Mouse (Mus musculus) hindbrain, embryonic 13.5 days (tissue): ENCODE data around the gene 1110017D15Rik. TPM values are rescaled to one million over a fixed set of nuclear protein-coding genes. Genes with fewer than 3 reads are reported as not detected.
A peak's percentile ranks its signal among the peaks of the same experiment; 100 is the strongest.

Experiments used
- ATAC-seq: fragments of 200-750 bp; cut with Nextera tagmentation; 2 replicates; pipeline ENCODE4 v1.8.0; 2017; ENCODE audit warnings: moderate TSS enrichment; ENCODE audit not compliant: low FRiP score
- H3K27ac ChIP-seq: fragments of 300-500 bp; sonication (generic); 2 replicates; pipeline ENCODE4 v1.5.1; 2015; ENCODE audit warnings: inconsistent platforms, mild to moderate bottlenecking, moderate library complexity
- H3K27me3 ChIP-seq: fragments of 300-500 bp; sonication (generic); 2 replicates; pipeline ENCODE4 v1.6.1; 2015; ENCODE audit warnings: mild to moderate bottlenecking, inconsistent platforms
- H3K36me3 ChIP-seq: fragments of 300-500 bp; sonication (generic); 2 replicates; pipeline ENCODE4 v1.6.1; 2015; ENCODE audit warnings: mild to moderate bottlenecking, inconsistent platforms
- H3K4me1 ChIP-seq: fragments of 300-500 bp; sonication (generic); replicated peaks from 2 replicates; pipeline ENCODE4 v1.6.1; 2015; ENCODE audit warnings: inconsistent platforms
- H3K4me2 ChIP-seq: fragments of 300-500 bp; sonication (generic); 2 replicates; pipeline ENCODE4 v1.6.1; 2015; ENCODE audit warnings: inconsistent platforms, mild to moderate bottlenecking, moderate library complexity
- H3K4me3 ChIP-seq: fragments of 300-500 bp; sonication (generic); 2 replicates; pipeline ENCODE4 v1.5.1; 2015; ENCODE audit warnings: mild to moderate bottlenecking, inconsistent platforms
- H3K9ac ChIP-seq: fragments of 300-500 bp; sonication (generic); 2 replicates; pipeline ENCODE4 v1.6.1; 2015; ENCODE audit warnings: mild to moderate bottlenecking, inconsistent platforms
- H3K9me3 ChIP-seq: fragments of 300-500 bp; sonication (generic); 2 replicates; pipeline ENCODE4 v1.6.1; 2016; ENCODE audit warnings: inconsistent platforms
- WGBS: fragments of 180-500 bp; shearing (Covaris S2); methylation state at CpG from one replicate; pipeline ENCODE4 v1.1.7; 2015; 5-methylcytosine and 5-hydroxymethylcytosine counted together
- polyA plus RNA-seq: library from polyadenylated mRNA; unstranded; fragments of >200 nt; fragmentation: Nextera tagmentation; extraction: Ambion mirVana; gene quantifications from 2 replicates; pipeline ENCODE4 v1.2.1, GENCODE M21; 2015

1110017D15Rik gene
- polyA plus RNA-seq, 1 experiment from 2014 or later = 17.9 TPM

DNA sequence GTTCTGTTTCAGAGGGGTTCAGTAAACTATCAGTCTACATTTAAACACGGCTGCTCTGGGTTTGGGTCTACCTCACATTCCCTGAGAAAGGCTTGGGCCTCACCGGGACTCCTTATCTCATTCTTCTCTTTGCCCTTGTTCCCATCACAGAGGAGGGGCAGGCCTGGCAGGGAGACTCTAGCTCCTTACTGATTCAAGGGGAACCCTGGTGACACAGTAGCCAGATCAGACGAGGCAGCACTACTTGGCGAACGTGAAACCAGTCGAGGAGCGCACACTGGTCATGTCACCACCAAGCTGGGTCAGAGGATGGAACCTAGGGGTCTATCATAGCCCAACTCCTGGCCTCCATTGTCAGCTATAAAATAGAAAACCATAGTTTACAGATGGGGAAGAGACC, 9.1 kb downstream of the 1110017D15Rik start:
- Histone ChIP-seq H3K27ac (no peak overlapping the region), H3K4me3 (no peak overlapping the region), H3K36me3 (no peaks in the 10 kb centered on the region), H3K4me1 (peaks cover 23% of the 10 kb centered on the region), H3K9ac (no peak overlapping the region), H3K9me3 (no peaks in the 10 kb centered on the region), H3K27me3 (peaks cover 17% of the 10 kb centered on the region), H3K4me2 (peak overlapping the region; percentile 74)
- no peak for ATAC-seq
- 44% methylated on average over 7 of the region's 7 CpGs for WGBS

DNA sequence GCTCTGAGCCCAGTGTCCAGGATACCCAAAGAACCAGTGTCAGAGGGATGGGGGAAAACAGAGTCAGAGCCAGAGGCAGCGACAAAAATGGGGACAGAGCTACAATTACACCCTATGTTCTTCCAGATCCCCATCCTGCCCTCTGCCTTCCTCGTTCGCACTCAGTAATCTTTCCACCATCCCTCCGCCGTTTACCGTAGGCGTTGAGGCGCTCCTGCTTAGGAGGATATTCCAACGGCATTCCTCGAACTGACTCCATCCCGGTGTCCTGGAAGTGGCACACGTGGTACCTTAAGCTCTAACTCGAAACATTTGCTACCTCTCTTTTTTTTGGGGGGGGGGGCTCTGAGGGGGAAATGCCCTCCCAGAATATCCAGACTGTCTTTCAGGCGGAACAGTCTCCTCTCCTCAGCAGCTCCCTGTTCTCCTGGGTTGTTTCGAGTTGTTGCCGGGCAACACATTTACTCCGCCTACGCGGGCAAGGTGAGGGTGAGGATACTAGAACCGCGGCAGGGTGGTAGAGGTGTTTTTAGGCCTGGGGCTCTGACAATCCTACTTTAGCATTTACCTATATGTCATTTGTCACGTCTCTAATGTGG, 9.7 kb downstream of the 1110017D15Rik start:
- WGBS = 1% methylated on average over 22 of the region's 22 CpGs
- H3K27ac ChIP-seq = peak overlapping the region; percentile 73

DNA sequence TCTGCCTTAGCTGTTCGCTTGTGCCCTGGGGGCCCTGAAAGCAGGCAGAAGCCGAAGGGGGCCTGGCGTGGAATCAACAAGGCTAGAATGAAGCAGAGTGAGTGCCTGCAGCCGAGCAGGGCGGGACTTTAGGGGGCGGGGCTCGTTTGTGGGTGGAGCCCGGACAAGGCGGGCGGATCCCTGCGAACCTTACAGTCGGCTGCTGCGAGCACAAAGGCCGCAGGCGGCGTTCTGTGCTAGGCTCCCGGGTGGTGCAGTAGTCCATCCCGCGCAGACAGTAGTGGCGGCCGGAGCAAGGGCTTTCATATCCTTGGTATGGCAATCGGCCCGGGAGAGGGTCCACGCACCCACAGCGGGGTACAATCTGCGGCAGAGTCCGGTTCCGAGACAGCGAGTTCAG, 10.2 kb downstream of the 1110017D15Rik start:
- no peaks in the 10 kb centered on the region for H3K9me3 ChIP-seq
- peak overlapping the region; percentile 76 for H3K9ac ChIP-seq
- peaks cover 24% of the 10 kb centered on the region for H3K27me3 ChIP-seq
- peaks cover 34% of the 10 kb centered on the region for H3K4me1 ChIP-seq
- H3K4me3 ChIP-seq = peak overlapping the region; percentile 47
- H3K36me3 ChIP-seq = no peaks in the 10 kb centered on the region
- peak overlapping the region; percentile 74 for H3K4me2 ChIP-seq
- peak; percentile 79 for ATAC-seq
- H3K27ac ChIP-seq = peak overlapping the region; percentile 73
- under 1% methylated on average over 29 of the region's 29 CpGs for WGBS

More for the DNA sequence above, 9.7 kb downstream of the 1110017D15Rik start:
- Histone ChIP-seq H3K36me3 (no peaks in the 10 kb centered on the region), H3K4me3 (peak overlapping the region; percentile 47), H3K9ac (peak overlapping the region; percentile 76), H3K9me3 (no peaks in the 10 kb centered on the region), H3K27me3 (peaks cover 20% of the 10 kb centered on the region), H3K4me1 (peaks cover 29% of the 10 kb centered on the region), H3K4me2 (peak overlapping the region; percentile 74)
- peak; percentile 32 for ATAC-seq

DNA sequence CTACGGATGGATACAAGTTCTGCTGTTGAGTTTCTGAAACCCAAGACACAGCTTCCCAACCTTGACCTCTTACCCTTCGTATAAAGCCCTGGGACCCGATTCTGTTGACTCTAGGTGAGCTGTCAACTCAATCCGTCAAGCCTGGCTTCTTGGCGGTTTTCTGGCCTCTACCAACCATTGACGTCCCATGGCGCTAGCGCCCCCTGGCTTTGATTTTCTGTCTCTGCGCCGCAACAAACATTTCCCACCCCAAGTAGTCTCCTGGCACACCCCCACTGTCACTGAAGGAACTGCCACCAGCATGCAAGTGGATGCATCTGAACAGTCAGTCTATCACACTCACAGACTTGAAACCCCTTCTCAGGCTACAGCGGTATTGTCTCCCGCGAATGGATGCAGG, 11.0 kb downstream of the 1110017D15Rik start:
- no peak for ATAC-seq
- H3K9me3 ChIP-seq = no peaks in the 10 kb centered on the region
- peak overlapping the region; percentile 73; the same call in 1 of the 2 replicates for H3K27ac ChIP-seq
- WGBS = 11% methylated on average over 13 of the region's 13 CpGs
- peaks cover 32% of the 10 kb centered on the region for H3K27me3 ChIP-seq
- peaks cover 41% of the 10 kb centered on the region for H3K4me1 ChIP-seq
- 0 out of 2 replicates have a peak overlapping the region, but pooled peaks have one; percentile 47 for H3K4me3 ChIP-seq
- H3K36me3 ChIP-seq = no peaks in the 10 kb centered on the region
- H3K9ac ChIP-seq = no peak overlapping the region
- peak overlapping the region; percentile 74 for H3K4me2 ChIP-seq

DNA sequence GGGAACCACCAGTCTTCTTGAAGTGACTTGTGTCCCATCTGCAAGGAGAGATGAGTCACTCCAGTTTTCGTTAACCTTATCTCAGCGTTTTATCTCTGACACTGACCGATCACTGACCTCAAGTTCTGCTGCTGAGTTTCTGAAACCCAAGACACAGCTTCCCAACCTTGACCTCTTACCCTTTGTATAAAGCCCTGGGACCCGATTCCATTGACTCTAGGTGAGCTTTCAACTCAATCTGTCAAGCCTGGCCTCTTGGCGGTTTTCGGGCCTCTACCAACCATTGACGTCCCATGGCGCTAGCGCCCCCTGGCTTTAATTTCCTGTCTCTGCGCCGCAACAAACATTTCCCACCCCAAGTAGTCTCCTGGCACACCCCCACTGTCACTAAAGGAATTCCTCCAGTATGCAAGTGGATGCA, 12.0 kb downstream of the 1110017D15Rik start:
- Histone ChIP-seq H3K36me3 (no peaks in the 10 kb centered on the region), H3K4me2 (no peak overlapping the region), H3K9ac (no peak overlapping the region), H3K9me3 (no peaks in the 10 kb centered on the region), H3K27me3 (peaks cover 42% of the 10 kb centered on the region), H3K27ac (no peak overlapping the region), H3K4me3 (no peak overlapping the region), H3K4me1 (peaks cover 41% of the 10 kb centered on the region)
- ATAC-seq = no peak
- WGBS = 57% methylated on average over 11 of the region's 11 CpGs

DNA sequence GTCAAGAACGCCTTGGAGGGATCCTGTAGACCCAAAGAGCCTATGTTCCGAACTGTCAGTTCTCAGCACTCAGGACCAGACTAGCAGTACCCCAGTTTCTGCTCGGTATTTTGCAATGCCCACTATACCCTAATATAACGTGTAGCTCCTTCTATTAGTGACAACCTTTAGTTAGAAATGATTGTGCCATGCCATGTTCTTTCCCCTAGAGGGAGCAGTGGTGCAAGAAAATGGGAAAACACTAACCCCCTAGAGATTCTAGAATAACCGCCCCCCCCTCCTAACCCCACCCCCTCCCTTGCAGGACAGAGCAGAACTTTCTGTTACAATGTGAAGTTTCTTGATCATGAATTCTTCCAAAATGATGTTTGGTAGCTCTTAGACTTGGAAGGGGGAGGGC, 12.8 kb downstream of the 1110017D15Rik start:
- Histone ChIP-seq H3K27me3 (peaks cover 48% of the 10 kb centered on the region), H3K9me3 (no peaks in the 10 kb centered on the region), H3K9ac (no peak overlapping the region), H3K4me1 (peaks cover 46% of the 10 kb centered on the region), H3K4me3 (no peak overlapping the region), H3K36me3 (no peaks in the 10 kb centered on the region), H3K4me2 (no peak overlapping the region), H3K27ac (no peak overlapping the region)
- no peak for ATAC-seq
- WGBS = 73% methylated on average over 5 of the region's 5 CpGs

DNA sequence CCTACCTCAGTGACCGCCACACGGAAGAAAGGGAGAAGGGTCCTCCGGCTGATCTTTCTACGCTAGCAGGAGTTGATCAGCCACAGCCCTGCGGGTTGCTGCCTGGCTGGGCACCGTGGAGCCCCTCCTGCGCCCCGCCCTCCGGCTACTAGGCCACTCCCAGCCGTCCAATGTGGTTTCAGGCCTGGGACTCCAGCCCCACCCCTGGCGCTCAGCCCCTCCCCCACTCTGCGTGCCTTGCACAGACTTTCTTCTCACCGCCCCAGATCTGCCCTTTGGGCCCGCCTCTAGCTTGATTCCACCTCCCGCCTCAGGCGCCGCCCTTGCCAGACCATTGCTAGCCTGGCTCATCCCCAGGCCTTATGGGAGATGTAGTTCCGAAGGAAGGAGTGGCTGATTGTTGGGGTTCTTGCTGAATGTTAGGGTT, 14.1 kb downstream of the 1110017D15Rik start, which contains the start of gene AI464131:
Gene AI464131 (minus strand): TSS at position 91 of the 427 bp plus-strand sequence.
- peaks cover 58% of the 10 kb centered on the region for H3K4me1 ChIP-seq
- H3K9ac ChIP-seq = peak within 1 kb of the TSS; percentile 44
- peak; percentile 84 for ATAC-seq
- peak within 1 kb of the TSS; percentile 37 for H3K4me3 ChIP-seq
- no peaks in the 10 kb centered on the region for H3K36me3 ChIP-seq
- H3K27ac ChIP-seq = peak within 1 kb of the TSS; percentile 24; the same call in 1 of the 2 replicates
- WGBS = under 1% methylated on average over 17 of the region's 18 CpGs
- no peaks in the 10 kb centered on the region for H3K9me3 ChIP-seq
- H3K27me3 ChIP-seq = peaks cover 48% of the 10 kb centered on the region
- peak within 1 kb of the TSS; percentile 55 for H3K4me2 ChIP-seq

DNA sequence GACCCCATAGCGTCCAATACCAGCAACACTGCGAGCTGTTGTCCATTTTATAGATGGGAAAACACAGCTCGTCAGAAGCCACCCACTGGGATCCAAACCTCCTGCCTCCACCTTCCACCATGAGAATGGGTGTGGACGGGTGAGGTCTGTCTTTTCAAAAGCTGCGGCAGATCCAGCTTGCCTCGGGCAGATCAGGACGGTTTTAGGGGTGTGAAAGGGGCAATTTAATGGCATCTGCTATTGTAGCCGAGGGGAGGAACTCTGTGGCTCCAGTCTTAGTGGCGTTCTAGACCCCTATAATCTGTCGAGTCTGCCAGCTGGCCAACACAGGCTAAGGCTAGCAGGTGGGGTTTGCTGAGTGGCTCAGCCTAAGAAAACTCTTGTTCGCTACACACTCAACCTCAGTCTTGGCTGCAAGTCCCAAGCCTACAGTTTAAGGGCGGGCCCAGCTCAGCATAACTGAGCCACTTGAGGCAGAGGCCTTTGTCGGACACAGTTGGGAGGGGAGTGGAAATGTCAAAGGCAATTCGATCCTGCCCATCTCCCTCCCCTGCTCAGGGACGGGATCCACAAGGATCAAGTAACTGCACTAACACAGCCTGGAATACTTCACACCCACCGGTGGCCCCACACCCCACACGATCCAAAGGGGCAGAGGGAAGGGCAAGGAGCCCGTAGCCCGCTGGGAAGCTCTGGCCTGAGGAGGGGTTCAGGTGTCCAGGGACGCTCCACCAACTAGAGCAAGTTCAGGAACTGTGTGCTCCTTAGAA, 14.8 kb downstream of the 1110017D15Rik start:
- peak overlapping the region; percentile 24; the same call in 1 of the 2 replicates for H3K27ac ChIP-seq
- no peaks in the 10 kb centered on the region for H3K36me3 ChIP-seq
- 10% methylated on average over 20 of the region's 20 CpGs for WGBS
- H3K4me2 ChIP-seq = peak overlapping the region; percentile 55
- H3K4me1 ChIP-seq = peaks cover 58% of the 10 kb centered on the region
- H3K9ac ChIP-seq = peak overlapping the region; percentile 44
- no peaks in the 10 kb centered on the region for H3K9me3 ChIP-seq
- peak; percentile 41 for ATAC-seq
- peak overlapping the region; percentile 37 for H3K4me3 ChIP-seq
- H3K27me3 ChIP-seq = peaks cover 53% of the 10 kb centered on the region

DNA sequence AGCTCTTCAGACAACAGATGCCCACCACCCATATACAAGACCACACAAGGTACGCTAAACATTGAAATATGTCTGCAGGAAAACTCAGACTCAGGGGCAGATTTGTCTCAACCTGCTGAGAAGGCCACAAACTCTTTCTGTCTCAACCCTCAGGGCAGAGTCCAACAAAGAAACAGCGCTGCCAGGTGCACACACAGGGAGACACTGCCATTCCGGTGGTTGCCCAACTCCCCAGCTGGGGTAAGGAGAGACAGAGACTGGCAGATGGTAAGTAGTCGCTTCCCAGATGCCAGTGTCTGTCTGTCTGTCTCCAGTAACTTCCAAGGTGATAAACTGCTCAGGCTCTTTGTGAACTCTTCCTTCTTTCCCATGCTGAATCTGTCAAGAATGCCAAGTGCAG, 16.3 kb downstream of the 1110017D15Rik start:
- no peak for ATAC-seq
- WGBS = 69% methylated on average over 4 of the region's 4 CpGs
- no peak overlapping the region for H3K9ac ChIP-seq
- no peak overlapping the region for H3K4me3 ChIP-seq
- H3K36me3 ChIP-seq = no peaks in the 10 kb centered on the region; the same call in 1 of the 2 replicates
- H3K4me1 ChIP-seq = peaks cover 53% of the 10 kb centered on the region
- H3K27me3 ChIP-seq = peaks cover 69% of the 10 kb centered on the region
- no peak overlapping the region for H3K4me2 ChIP-seq
- no peak overlapping the region for H3K27ac ChIP-seq
- H3K9me3 ChIP-seq = no peaks in the 10 kb centered on the region

DNA sequence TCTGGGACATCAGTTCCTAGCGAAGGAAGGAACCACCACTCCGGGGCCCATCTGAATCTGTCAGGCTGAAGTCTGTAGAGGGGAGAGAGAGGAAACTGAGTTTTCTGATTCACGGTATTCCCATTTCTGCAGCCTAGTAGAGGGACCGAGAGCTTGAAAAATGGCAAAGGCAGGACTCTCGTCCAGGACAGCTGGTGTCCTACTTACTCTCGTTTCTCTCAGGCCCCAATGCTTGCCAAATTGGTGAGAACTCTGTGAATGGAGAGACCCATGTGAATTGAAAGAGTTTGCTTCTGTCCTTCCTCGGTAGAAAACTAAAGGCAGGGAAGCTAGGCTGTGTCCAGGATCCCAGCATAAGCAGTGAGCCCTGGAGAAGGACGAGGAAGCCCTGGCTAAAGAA, 17.5 kb downstream of the 1110017D15Rik start:
- Histone ChIP-seq H3K4me3 (peak overlapping the region; percentile 37; the same call in 1 of the 2 replicates), H3K27me3 (peaks cover 77% of the 10 kb centered on the region), H3K9ac (0 out of 2 replicates have a peak overlapping the region, but pooled peaks have one; percentile 62), H3K9me3 (no peaks in the 10 kb centered on the region), H3K36me3 (peaks cover 3% of the 10 kb centered on the region), H3K4me1 (peaks cover 53% of the 10 kb centered on the region), H3K27ac (no peak overlapping the region), H3K4me2 (peak overlapping the region; percentile 61; the same call in 1 of the 2 replicates)
- no peak for ATAC-seq
- 60% methylated on average over 8 of the region's 8 CpGs for WGBS

DNA sequence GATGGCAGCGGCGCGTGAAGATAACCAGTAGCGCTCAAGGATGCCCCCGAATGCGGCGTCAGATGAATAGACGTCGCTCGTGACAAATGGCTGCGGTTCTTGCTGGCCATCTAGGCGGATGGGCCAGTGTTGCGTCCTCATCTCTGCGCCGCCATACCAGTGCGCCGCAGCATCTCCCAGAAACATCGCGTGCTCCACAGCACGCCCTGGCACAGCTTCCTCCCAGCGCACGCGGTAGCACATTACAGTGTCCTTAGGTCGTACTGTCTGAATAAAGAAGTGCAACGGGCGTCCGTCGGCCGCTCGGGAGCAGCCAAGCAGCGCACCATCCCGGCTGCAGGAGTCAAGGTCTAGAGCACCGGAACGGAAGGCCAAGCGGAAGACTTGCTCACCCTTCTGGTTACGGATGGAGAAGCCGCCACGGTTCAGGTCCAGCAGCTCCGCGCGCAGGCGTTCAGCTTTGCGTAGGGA, 18.2 kb downstream of the 1110017D15Rik start:
- H3K9me3 ChIP-seq = no peaks in the 10 kb centered on the region
- no peak for ATAC-seq
- H3K4me1 ChIP-seq = peaks cover 53% of the 10 kb centered on the region
- peaks cover 77% of the 10 kb centered on the region for H3K27me3 ChIP-seq
- peaks cover 3% of the 10 kb centered on the region for H3K36me3 ChIP-seq
- no peak overlapping the region for H3K27ac ChIP-seq
- peak overlapping the region; percentile 61 for H3K4me2 ChIP-seq
- 4% methylated on average over 43 of the region's 43 CpGs for WGBS
- H3K4me3 ChIP-seq = peak overlapping the region; percentile 37
- peak overlapping the region; percentile 62 for H3K9ac ChIP-seq
